Mouse (Mus musculus) liver, postnatal 0 days (tissue): ENCODE measurements around the gene Fam89b.

ENCODE experiments used
- CTCF ChIP-seq: sonication (generic); IDR thresholded peaks from 2 replicates; pipeline ENCODE4 v1.5.1; 2016; ENCODE audit warnings: antibody characterized with exemption, low read depth
- EP300 ChIP-seq: IDR thresholded peaks from 2 replicates; pipeline ENCODE4 v1.6.1; 2016; ENCODE audit warnings: antibody characterized with exemption, low read depth, mild to moderate bottlenecking

DNA sequence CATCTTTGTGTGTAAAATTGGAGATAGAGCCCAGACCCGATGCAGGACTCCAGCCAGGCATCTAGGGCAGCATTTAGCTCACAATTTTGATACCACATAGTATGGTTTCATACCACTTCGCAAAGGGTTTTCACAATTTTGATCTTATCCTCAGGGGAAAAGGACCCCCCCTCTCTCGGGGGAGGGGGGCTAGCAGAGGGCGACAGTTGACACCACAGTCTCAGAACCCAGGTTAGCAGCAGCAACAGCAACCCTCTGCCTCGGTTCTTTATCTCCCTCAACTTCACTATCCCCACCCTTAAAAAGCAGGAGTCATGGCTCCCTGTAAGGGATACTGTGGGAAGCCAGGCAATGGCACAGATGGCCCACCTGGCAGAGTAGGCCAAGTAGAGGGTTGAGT lies 16.2 kb downstream of the Fam89b start:
- TF ChIP-seq CTCF: no peak
- no peak for TF ChIP-seq EP300
